Mouse (Mus musculus) forebrain, embryonic 12.5 days (tissue): ENCODE measurements around the gene Ier5l. TPM values are rescaled to one million over a fixed set of nuclear protein-coding genes. Genes with fewer than 3 reads are reported as not detected.

ENCODE experiments used
- ATAC-seq: fragments of 200-750 bp; cut with Nextera tagmentation; 2 replicates; pipeline ENCODE4 v1.8.0; 2017; ENCODE audit warnings: moderate TSS enrichment; ENCODE audit not compliant: low FRiP score
- H3K27ac ChIP-seq: fragments of 300-500 bp; sonication (generic); 2 replicates; pipeline ENCODE4 v1.5.1; 2016; ENCODE audit warnings: mild to moderate bottlenecking
- H3K27me3 ChIP-seq: fragments of 300-500 bp; sonication (generic); 2 replicates; pipeline ENCODE4 v1.6.1; 2016; ENCODE audit warnings: mild to moderate bottlenecking
- H3K36me3 ChIP-seq: fragments of 300-500 bp; sonication (generic); replicated peaks from 2 replicates; pipeline ENCODE4 v1.6.1; 2016; ENCODE audit warnings: mild to moderate bottlenecking
- H3K4me1 ChIP-seq: fragments of 300-500 bp; sonication (generic); 2 replicates; pipeline ENCODE4 v1.6.1; 2016
- H3K4me2 ChIP-seq: fragments of 300-500 bp; sonication (generic); 2 replicates; pipeline ENCODE4 v1.6.1; 2016; ENCODE audit warnings: mild to moderate bottlenecking, moderate library complexity
- H3K4me3 ChIP-seq: fragments of 300-500 bp; sonication (generic); replicated peaks from 2 replicates; pipeline ENCODE4 v1.5.1; 2016; ENCODE audit warnings: mild to moderate bottlenecking
- H3K9ac ChIP-seq: fragments of 300-500 bp; sonication (generic); 2 replicates; pipeline ENCODE4 v1.6.1; 2016; ENCODE audit warnings: mild to moderate bottlenecking
- H3K9me3 ChIP-seq: fragments of 300-500 bp; sonication (generic); 2 replicates; pipeline ENCODE4 v1.6.1; 2016
- WGBS: fragments of 180-500 bp; shearing (Covaris S2); methylation state at CpG from one replicate; pipeline ENCODE4 v1.1.7; 2016; 5-methylcytosine and 5-hydroxymethylcytosine counted together
- polyA plus RNA-seq: library from polyadenylated mRNA; unstranded; fragments of >200 nt; fragmentation: Nextera tagmentation; extraction: Ambion mirVana; gene quantifications from 2 replicates; pipeline ENCODE4 v1.2.1, GENCODE M21; 2016

Gene Ier5l
- polyA plus RNA-seq, 1 experiment from 2014 or later, result 2.7 TPM

DNA sequence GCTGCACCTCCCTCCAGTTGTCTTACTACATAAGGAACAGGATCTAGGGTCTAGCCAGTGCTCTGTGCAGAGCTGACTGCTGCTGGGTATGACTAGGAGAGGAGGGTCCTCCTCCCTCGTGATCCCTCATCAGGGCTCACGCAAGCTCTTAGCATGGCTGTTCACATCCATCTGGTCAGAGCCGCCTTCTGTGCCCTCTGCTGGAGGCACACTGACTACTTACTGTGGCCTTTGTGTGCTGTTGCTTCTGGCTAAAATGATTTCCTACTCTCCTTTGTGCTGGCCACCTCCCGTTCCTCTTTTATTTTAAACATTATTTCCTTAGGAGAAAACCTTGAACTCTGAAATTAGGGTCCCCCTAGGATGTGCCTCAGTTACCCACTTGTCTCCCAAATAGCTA lies 37.2 kb downstream of the Ier5l start:
- Histone ChIP-seq H3K4me3 (no peak overlapping the region), H3K27ac (no peak overlapping the region), H3K27me3 (no peaks in the 10 kb centered on the region), H3K9me3 (no peaks in the 10 kb centered on the region), H3K9ac (no peak overlapping the region), H3K4me1 (peaks cover 20% of the 10 kb centered on the region), H3K4me2 (no peak overlapping the region), H3K36me3 (peaks cover 67% of the 10 kb centered on the region)
- no peak for ATAC-seq
- WGBS, result 82% methylated on average over 4 of the region's 4 CpGs

DNA sequence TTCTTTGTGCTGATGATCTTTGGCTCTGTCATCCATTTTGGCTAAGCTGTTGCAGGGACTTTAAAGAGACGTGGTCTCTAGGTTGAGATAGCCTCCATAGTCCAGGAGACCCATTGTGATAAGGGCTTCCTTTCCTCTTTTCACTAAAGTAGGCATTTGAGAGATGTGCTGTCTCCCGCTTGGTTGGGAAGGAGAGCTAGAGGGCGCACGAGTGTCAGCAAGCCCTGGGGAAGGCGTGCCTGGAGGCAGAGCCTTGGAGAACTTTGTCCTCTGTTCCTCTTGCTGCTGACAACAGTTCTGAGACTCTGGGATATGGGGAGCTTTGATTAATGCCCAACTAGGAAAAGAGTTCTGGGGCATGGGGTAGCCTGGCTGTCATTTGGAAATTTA lies 37.9 kb downstream of the Ier5l start:
- Histone ChIP-seq H3K9me3 (no peaks in the 10 kb centered on the region), H3K4me3 (no peak overlapping the region), H3K27ac (no peak overlapping the region), H3K4me1 (peaks cover 14% of the 10 kb centered on the region), H3K36me3 (peaks cover 73% of the 10 kb centered on the region), H3K9ac (no peak overlapping the region), H3K4me2 (no peak overlapping the region), H3K27me3 (no peaks in the 10 kb centered on the region)
- WGBS, result 69% methylated on average over 5 of the region's 5 CpGs
- ATAC-seq, result no peak

DNA sequence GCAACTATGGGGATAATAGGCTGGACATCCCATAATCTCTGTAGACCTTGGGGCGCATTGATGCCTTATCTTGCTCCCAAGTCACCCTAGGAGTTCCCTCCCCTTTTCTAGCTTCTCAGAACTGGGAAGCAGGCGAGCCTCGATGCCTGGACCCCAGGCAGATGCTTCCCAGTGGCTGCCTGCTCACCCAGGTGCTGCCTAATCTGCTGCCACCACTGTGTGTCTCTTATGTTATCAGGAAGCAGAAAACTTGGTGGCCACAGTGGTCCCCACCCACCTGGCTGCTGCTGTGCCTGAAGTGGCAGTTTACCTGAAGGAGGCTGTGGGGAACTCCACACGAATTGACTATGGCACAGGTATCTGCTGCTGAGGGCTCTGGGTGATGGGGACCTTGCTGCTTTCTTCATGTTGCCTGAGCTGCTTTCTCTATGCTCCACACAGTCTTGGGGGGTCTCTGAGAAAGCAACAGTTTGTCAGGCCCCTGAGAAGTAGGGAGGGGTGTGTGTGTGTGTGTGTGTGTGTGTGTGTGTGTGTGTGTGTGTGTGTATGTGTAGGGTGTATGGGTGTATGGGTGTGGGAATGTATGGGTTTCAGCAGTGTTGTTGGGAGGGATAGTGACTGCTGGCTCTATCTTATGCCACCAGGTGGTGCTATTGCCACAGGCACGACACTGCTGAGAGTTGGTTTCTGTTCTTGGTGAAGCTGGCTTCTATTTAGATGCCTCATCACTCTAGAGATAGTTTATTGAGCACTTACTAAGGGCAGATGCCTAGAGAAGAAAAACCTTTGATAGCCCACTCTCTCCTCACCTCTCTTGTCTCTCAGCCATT lies 38.5 kb downstream of the Ier5l start:
- Histone ChIP-seq H3K9me3 (no peaks in the 10 kb centered on the region), H3K4me1 (peaks cover 8% of the 10 kb centered on the region), H3K27ac (no peak overlapping the region), H3K9ac (no peak overlapping the region), H3K36me3 (peaks cover 79% of the 10 kb centered on the region), H3K4me3 (no peak overlapping the region), H3K4me2 (no peak overlapping the region), H3K27me3 (no peaks in the 10 kb centered on the region)
- WGBS, result 58% methylated on average over 5 of the region's 5 CpGs
- ATAC-seq, result peak; percentile 69

DNA sequence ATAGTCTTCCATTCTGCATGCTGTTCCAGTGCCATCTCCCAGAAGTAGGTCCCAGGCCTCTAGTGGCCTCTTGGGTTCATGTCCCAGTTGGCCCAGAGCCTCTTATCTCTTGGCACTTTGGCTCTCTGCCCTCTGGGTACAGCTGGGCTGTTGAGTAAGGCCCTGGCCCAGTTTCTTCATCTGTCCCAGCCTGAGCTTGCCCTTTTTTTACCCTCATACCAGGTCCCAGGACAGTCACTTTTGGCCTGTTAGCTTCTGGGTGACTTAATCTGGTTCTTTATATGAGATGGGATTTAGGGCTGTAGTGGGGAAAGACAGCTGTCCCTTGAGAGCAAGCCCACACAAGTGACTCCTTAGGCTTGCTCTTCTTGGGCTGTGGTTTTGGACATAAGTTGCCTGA lies 44.9 kb downstream of the Ier5l start:
- peaks cover 79% of the 10 kb centered on the region for H3K36me3 ChIP-seq
- no peak overlapping the region for H3K9ac ChIP-seq
- ATAC-seq, result no peak
- no peak overlapping the region for H3K4me2 ChIP-seq
- H3K9me3 ChIP-seq, result no peaks in the 10 kb centered on the region
- no peak overlapping the region for H3K4me3 ChIP-seq
- H3K27ac ChIP-seq, result no peak overlapping the region
- H3K4me1 ChIP-seq, result no peaks in the 10 kb centered on the region
- H3K27me3 ChIP-seq, result no peaks in the 10 kb centered on the region

Other genes starting within 250 kb of the Ier5l start
- 22.8 and 35.9 TPM in 2 replicates for gene Lrrc8a, start 236.5 kb downstream of the Ier5l start, polyA plus RNA-seq
- 0.29 and 0.64 TPM in 2 replicates for gene Gm28035, start 233.7 kb downstream of the Ier5l start, polyA plus RNA-seq
- 5.0 and 5.4 TPM in 2 replicates for gene Phyhd1, start 208.0 kb downstream of the Ier5l start, polyA plus RNA-seq
- not detected in 2 replicates for gene Gm28038, start 193.2 kb downstream of the Ier5l start, polyA plus RNA-seq
- 25.4 and 25.6 TPM in 2 replicates for gene Dolk, start 187.9 kb downstream of the Ier5l start, polyA plus RNA-seq
- gene Nup188, start 187.8 kb downstream of the Ier5l start, polyA plus RNA-seq, result 42.3 and 47.0 TPM in 2 replicates
- gene Sh3glb2, start 114.9 kb downstream of the Ier5l start, polyA plus RNA-seq, result 99.8 and 110 TPM in 2 replicates
- 24.4 and 25.2 TPM in 2 replicates for gene Miga2, start 110.0 kb downstream of the Ier5l start, polyA plus RNA-seq
- gene Dolpp1, start 82.0 kb downstream of the Ier5l start, polyA plus RNA-seq, result 51.4 and 52.3 TPM in 2 replicates
- gene Crat, start 58.4 kb downstream of the Ier5l start, polyA plus RNA-seq, result 22.5 and 23.0 TPM in 2 replicates
- gene Ptpa, start 58.2 kb downstream of the Ier5l start, polyA plus RNA-seq, result 131 and 144 TPM in 2 replicates
- 0.47 and 0.67 TPM in 2 replicates for gene Cstad, start 120.8 kb upstream of the Ier5l start, polyA plus RNA-seq